Mouse (Mus musculus) lung, embryonic 15.5 days (tissue): ENCODE results near the gene Hist1h4f. TPM values are rescaled to one million over a fixed set of nuclear protein-coding genes. Genes with fewer than 3 reads are reported as not detected.

Source experiments
- ATAC-seq: fragments of 200-750 bp; cut with Nextera tagmentation; 2 replicates; pipeline ENCODE4 v1.8.0; 2017; ENCODE audit warnings: moderate number of reproducible peaks, borderline replicate concordance; ENCODE audit not compliant: low FRiP score, low TSS enrichment; ENCODE audit errors: extremely low read depth
- H3K27ac ChIP-seq: fragments of 300-500 bp; sonication (generic); 2 replicates; pipeline ENCODE4 v1.5.1; 2015; ENCODE audit warnings: moderate library complexity, mild to moderate bottlenecking, inconsistent platforms
- H3K27me3 ChIP-seq: fragments of 300-500 bp; sonication (generic); 2 replicates; pipeline ENCODE4 v1.6.1; 2015; ENCODE audit warnings: inconsistent platforms
- H3K36me3 ChIP-seq: fragments of 300-500 bp; sonication (generic); 2 replicates; pipeline ENCODE4 v1.6.1; 2015; ENCODE audit warnings: inconsistent platforms
- H3K4me1 ChIP-seq: fragments of 300-500 bp; sonication (generic); 2 replicates; pipeline ENCODE4 v1.6.1; 2015; ENCODE audit warnings: inconsistent platforms
- H3K4me2 ChIP-seq: fragments of 300-500 bp; sonication (generic); 2 replicates; pipeline ENCODE4 v1.6.1; 2015; ENCODE audit warnings: inconsistent platforms, mild to moderate bottlenecking, moderate library complexity
- H3K4me3 ChIP-seq: fragments of 300-500 bp; sonication (generic); 2 replicates; pipeline ENCODE4 v1.5.1; 2015; ENCODE audit warnings: mild to moderate bottlenecking, inconsistent platforms
- H3K9ac ChIP-seq: fragments of 300-500 bp; sonication (generic); 2 replicates; pipeline ENCODE4 v1.6.1; 2015; ENCODE audit warnings: inconsistent platforms
- H3K9me3 ChIP-seq: fragments of 300-500 bp; sonication (generic); 2 replicates; pipeline ENCODE4 v1.6.1; 2016; ENCODE audit warnings: inconsistent platforms
- WGBS: fragments of 180-500 bp; shearing (Covaris S2); methylation state at CpG from one replicate; pipeline ENCODE4 v1.1.7; 2015; 5-methylcytosine and 5-hydroxymethylcytosine counted together
- polyA plus RNA-seq: library from polyadenylated mRNA; unstranded; fragments of >200 nt; fragmentation: Nextera tagmentation; extraction: Ambion mirVana; gene quantifications from 2 replicates; pipeline ENCODE4 v1.2.1, GENCODE M21; 2015

The Hist1h4f gene
- polyA plus RNA-seq, 1 experiment from 2014 or later, result 1.7 TPM

- no peak for ATAC-seq
- H3K27me3 ChIP-seq, result no peaks in the 10 kb centered on the region
- H3K9ac ChIP-seq, result peak overlapping the region; percentile 24
Observed at GRCm38 (mm10) chr13:23525901-23526300, 25.5 kb downstream of the Hist1h4f start.

GRCm38 (mm10) chr13:23524654-23525053, 26.8 kb downstream of the Hist1h4f start:
- Histone ChIP-seq H3K9me3 (no peaks in the 10 kb centered on the region), H3K4me3 (no peak overlapping the region), H3K9ac (no peak overlapping the region), H3K27ac (no peak overlapping the region), H3K4me1 (peaks cover 25% of the 10 kb centered on the region), H3K4me2 (peak overlapping the region; percentile 6; the same call in 1 of the 2 replicates), H3K36me3 (no peaks in the 10 kb centered on the region), H3K27me3 (no peaks in the 10 kb centered on the region)
- WGBS, result 12% methylated on average over 5 of the region's 5 CpGs
- ATAC-seq, result 0 out of 2 replicates have a peak, but pooled peaks have one; percentile 47

More at GRCm38 (mm10) chr13:23525901-23526300, 25.5 kb downstream of the Hist1h4f start:
- Histone ChIP-seq H3K27ac (no peak overlapping the region), H3K36me3 (no peaks in the 10 kb centered on the region), H3K9me3 (no peaks in the 10 kb centered on the region), H3K4me1 (peaks cover 17% of the 10 kb centered on the region), H3K4me2 (peak overlapping the region; percentile 52), H3K4me3 (peak overlapping the region; percentile 40)
- under 1% methylated on average over 10 of the region's 10 CpGs for WGBS

- no peaks in the 10 kb centered on the region for H3K9me3 ChIP-seq
- peaks cover 24% of the 10 kb centered on the region for H3K4me1 ChIP-seq
- ATAC-seq, result no peak
- H3K4me2 ChIP-seq, result no peak overlapping the region
- no peak overlapping the region for H3K27ac ChIP-seq
- H3K36me3 ChIP-seq, result no peaks in the 10 kb centered on the region
- no peaks in the 10 kb centered on the region for H3K27me3 ChIP-seq
- WGBS, result 40% methylated on average over 5 of the region's 5 CpGs
- no peak overlapping the region for H3K9ac ChIP-seq
- H3K4me3 ChIP-seq, result no peak overlapping the region
Observed at GRCm38 (mm10) chr13:23523976-23524375, 27.5 kb downstream of the Hist1h4f start.

DNA sequence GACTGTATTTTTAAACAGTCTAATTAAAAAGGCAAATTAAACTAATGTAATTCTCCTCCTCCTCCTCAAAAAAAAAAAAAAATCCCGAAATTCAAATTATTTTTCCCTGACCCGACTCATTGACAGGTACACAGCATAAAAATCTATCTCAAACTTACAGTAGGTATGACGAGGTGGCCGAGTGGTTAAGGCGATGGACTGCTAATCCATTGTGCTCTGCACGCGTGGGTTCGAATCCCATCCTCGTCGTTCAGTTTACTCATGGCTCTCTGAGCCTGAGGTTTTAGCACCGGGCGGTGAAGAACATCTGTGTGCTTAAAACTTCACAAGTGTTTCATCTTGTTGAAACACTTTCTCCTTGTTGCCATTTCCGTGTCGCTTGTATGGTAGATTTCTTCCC, 29.7 kb downstream of the Hist1h4f start:
- Histone ChIP-seq H3K4me3 (peak overlapping the region; percentile 0; the same call in 1 of the 2 replicates), H3K27me3 (no peaks in the 10 kb centered on the region), H3K36me3 (no peaks in the 10 kb centered on the region), H3K9me3 (no peaks in the 10 kb centered on the region), H3K4me2 (peak overlapping the region; percentile 36), H3K4me1 (peaks cover 14% of the 10 kb centered on the region; the same call in 1 of the 2 replicates), H3K9ac (no peak overlapping the region), H3K27ac (no peak overlapping the region)
- ATAC-seq, result no peak
- WGBS, result under 1% methylated on average over 14 of the region's 14 CpGs

GRCm38 (mm10) chr13:23519416-23519815, 32.0 kb downstream of the Hist1h4f start:
- H3K27me3 ChIP-seq, result no peaks in the 10 kb centered on the region
- no peaks in the 10 kb centered on the region for H3K36me3 ChIP-seq
- peak overlapping the region; percentile 89 for H3K4me2 ChIP-seq
- peaks cover 15% of the 10 kb centered on the region; the same call in 1 of the 2 replicates for H3K4me1 ChIP-seq
- peak overlapping the region; percentile 69 for H3K27ac ChIP-seq
- H3K4me3 ChIP-seq, result peak overlapping the region; percentile 55
- under 1% methylated on average over 10 of the region's 10 CpGs for WGBS
- no peak overlapping the region for H3K9ac ChIP-seq
- peak; percentile 60; the same call in 1 of the 2 replicates for ATAC-seq
- no peaks in the 10 kb centered on the region for H3K9me3 ChIP-seq

- Histone ChIP-seq H3K9me3 (no peaks in the 10 kb centered on the region), H3K4me1 (peaks cover 15% of the 10 kb centered on the region; the same call in 1 of the 2 replicates), H3K9ac (no peak overlapping the region), H3K36me3 (no peaks in the 10 kb centered on the region), H3K4me2 (peak overlapping the region; percentile 89), H3K4me3 (peak overlapping the region; percentile 55), H3K27ac (peak overlapping the region; percentile 69), H3K27me3 (no peaks in the 10 kb centered on the region)
- WGBS, result 0% methylated on average over 6 of the region's 6 CpGs
- peak; percentile 53; the same call in 1 of the 2 replicates for ATAC-seq
Observed at GRCm38 (mm10) chr13:23518885-23519284, 32.6 kb downstream of the Hist1h4f start.

DNA sequence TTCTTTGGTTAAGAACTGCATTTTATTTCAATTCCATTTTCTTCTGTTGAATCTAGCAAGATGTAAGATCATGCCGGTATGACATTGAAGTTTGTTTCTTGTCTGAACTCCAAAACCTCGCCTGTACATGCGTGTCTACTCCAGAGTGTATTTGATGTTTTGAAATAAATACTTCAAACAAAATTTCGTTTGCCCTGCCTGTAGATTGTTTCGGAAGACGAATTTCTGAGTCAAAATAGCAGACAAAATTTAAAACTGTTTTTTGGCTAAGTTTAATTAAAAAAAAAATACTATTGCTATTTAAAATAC, 33.2 kb downstream of the Hist1h4f start:
- H3K27me3 ChIP-seq, result no peaks in the 10 kb centered on the region
- ATAC-seq, result no peak
- no peak overlapping the region; the same call in 1 of the 2 replicates for H3K27ac ChIP-seq
- under 1% methylated on average over 6 of the region's 6 CpGs for WGBS
- peak overlapping the region; percentile 89 for H3K4me2 ChIP-seq
- peaks cover 15% of the 10 kb centered on the region; the same call in 1 of the 2 replicates for H3K4me1 ChIP-seq
- no peaks in the 10 kb centered on the region for H3K9me3 ChIP-seq
- H3K9ac ChIP-seq, result peak overlapping the region; percentile 24; the same call in 1 of the 2 replicates
- peak overlapping the region; percentile 55 for H3K4me3 ChIP-seq
- no peaks in the 10 kb centered on the region for H3K36me3 ChIP-seq

DNA sequence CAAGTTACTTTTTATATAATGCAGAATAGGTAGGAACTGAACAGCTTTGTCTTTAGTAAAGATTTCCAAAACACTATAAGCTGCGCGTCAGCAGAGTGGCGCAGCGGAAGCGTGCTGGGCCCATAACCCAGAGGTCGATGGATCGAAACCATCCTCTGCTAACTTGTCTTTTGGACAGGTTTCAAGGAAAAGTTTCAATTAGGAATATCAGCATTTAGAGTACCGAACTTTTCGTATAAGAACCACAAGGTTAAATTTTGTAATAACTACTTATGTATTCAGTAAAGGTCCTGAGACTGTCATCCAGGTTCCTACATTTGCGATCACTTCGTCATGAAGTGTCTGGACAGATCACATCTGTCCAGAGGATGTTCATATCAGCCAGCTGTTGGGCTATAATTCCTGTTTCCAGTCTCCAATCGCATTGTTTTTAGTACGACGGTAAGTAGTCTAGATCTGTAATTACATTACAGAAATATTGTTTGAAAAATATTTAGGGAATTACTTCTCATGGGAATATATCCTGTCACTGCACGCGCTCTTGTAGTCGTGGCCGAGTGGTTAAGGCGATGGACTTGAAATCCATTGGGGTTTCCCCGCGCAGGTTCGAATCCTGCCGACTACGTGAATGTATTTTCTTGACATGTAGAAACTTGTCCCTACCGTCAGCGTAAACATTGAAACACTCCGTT, 33.7 kb downstream of the Hist1h4f start:
- H3K9ac ChIP-seq, result peak overlapping the region; percentile 36; the same call in 1 of the 2 replicates
- under 1% methylated on average over 27 of the region's 27 CpGs for WGBS
- H3K27ac ChIP-seq, result peak overlapping the region; percentile 81
- no peaks in the 10 kb centered on the region for H3K36me3 ChIP-seq
- ATAC-seq, result peak; percentile 87
- H3K9me3 ChIP-seq, result no peaks in the 10 kb centered on the region
- peak overlapping the region; percentile 89 for H3K4me2 ChIP-seq
- peak overlapping the region; percentile 55 for H3K4me3 ChIP-seq
- H3K27me3 ChIP-seq, result no peaks in the 10 kb centered on the region
- H3K4me1 ChIP-seq, result peaks cover 15% of the 10 kb centered on the region; the same call in 1 of the 2 replicates

DNA sequence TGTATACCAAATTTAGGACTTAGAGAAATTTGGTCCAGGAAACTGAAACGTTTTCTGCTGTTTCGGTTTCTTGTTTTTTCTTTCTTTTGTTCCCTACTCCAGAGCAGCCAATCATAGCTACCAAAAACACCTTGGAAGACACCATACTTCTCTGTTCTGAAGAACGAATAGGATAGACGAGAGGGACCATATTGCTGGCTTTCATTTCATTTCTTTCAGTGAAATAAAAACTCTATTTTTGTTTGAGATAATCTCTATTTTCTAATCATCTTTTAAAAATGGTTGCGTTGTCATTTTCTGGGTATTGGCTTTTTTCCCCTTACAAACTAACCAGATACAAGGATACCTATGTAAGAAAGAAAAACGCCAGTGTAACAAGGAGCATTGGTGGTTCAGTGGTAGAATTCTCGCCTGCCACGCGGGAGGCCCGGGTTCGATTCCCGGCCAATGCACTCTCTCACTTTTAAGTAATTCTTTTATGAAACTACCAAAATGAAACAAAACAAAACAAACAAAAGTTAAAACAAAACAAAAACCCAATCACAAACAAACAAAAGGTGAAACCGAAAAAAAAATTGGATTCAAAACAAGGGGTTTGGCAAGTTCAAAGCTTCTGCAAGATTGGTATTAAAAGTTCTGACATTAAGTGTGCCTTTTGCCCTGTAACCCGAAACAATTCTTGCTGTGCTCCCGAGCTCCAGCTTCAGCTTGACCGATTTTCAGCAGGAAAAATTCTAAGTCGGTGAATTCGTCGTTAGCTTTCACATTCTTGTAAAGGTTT, 34.4 kb downstream of the Hist1h4f start:
- peak; percentile 64; the same call in 1 of the 2 replicates for ATAC-seq
- under 1% methylated on average over 19 of the region's 19 CpGs for WGBS
- H3K9me3 ChIP-seq, result no peaks in the 10 kb centered on the region

DNA sequence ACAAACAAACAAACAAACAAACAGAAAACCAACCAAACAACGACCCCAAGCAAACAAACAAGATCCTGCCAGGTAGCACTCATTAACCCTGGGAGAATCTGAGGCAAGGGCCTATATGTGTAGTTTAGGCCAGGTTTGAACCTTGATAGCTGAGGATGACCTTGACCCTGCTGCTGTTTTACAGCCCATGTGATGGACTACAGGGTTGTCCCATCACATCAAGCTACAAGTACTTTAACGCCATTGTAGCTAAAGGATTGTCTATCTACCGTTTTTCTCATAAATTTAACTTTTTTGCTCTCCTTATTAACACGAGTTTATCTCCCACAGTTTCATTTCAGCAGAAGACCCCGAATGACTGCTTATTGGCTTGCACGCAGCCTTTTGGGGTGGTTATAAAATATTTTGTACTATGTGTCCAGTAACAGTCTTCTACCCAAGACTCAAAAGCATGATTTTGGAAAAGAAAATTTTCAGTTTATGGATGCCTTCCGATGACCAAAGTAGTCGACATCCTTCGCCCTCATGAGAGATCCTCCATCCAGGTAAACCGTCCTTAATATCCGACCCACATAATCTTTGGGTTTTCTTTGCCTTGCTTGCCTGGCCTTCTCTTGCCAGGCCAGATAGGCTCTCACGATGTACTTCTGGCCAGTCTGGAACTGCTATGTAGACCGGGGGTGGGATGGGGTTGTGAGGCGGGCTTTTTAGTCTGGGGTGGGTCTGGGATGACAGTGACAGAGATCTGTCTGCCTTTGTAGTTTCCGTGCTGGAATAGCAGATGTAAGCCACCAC, 35.4 kb downstream of the Hist1h4f start:
- 45% methylated on average over 15 of the region's 15 CpGs for WGBS
- H3K9me3 ChIP-seq, result no peaks in the 10 kb centered on the region
- H3K36me3 ChIP-seq, result no peaks in the 10 kb centered on the region
- ATAC-seq, result no peak
- peaks cover 15% of the 10 kb centered on the region; the same call in 1 of the 2 replicates for H3K4me1 ChIP-seq
- peak overlapping the region; percentile 89 for H3K4me2 ChIP-seq
- peak overlapping the region; percentile 40; the same call in 1 of the 2 replicates for H3K9ac ChIP-seq
- H3K27me3 ChIP-seq, result no peaks in the 10 kb centered on the region
- peak overlapping the region; percentile 55 for H3K4me3 ChIP-seq
- H3K27ac ChIP-seq, result peak overlapping the region; percentile 26; the same call in 1 of the 2 replicates

More for the DNA sequence above, 34.4 kb downstream of the Hist1h4f start:
- H3K4me2 ChIP-seq, result peak overlapping the region; percentile 89
- no peaks in the 10 kb centered on the region for H3K27me3 ChIP-seq
- H3K9ac ChIP-seq, result peak overlapping the region; percentile 36; the same call in 1 of the 2 replicates
- H3K4me1 ChIP-seq, result peaks cover 15% of the 10 kb centered on the region; the same call in 1 of the 2 replicates
- peak overlapping the region; percentile 81 for H3K27ac ChIP-seq
- peak overlapping the region; percentile 55 for H3K4me3 ChIP-seq
- H3K36me3 ChIP-seq, result no peaks in the 10 kb centered on the region

DNA sequence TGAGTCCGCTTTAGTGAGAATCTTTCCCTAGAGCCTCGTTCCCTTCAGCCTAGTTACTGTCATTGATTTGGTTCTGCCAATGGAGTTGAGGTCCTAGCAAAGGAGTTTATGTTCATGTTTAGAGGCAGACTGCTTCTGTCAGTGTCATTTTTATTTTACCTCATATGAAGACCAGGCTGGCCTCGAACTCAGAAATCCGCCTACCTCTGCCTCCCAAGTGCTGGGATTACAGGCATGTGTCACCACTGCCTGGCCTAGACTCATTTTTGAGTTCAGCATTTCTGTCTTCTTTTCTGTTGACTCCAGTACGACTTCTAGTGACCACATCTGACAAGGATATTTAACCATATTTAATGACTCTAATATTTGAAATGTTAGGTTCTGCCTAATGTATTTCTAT, 36.2 kb downstream of the Hist1h4f start:
- Histone ChIP-seq H3K9ac (no peak overlapping the region), H3K27ac (no peak overlapping the region), H3K36me3 (no peaks in the 10 kb centered on the region), H3K27me3 (no peaks in the 10 kb centered on the region), H3K9me3 (no peaks in the 10 kb centered on the region), H3K4me1 (peaks cover 13% of the 10 kb centered on the region), H3K4me3 (no peak overlapping the region), H3K4me2 (no peak overlapping the region)
- no peak for ATAC-seq
- WGBS, result 75% methylated on average over 5 of the region's 5 CpGs
